Mouse (Mus musculus) C3H10T1/2 (cell line): ENCODE data around the gene Foxn2. TPM values are rescaled to one million over a fixed set of nuclear protein-coding genes. Genes with fewer than 3 reads are reported as not detected.

Experiments used
- polyA plus RNA-seq, 2 experiments: library from polyadenylated mRNA; unstranded; fragments of >200 nt; fragmentation: generic; extraction: Trizol; gene quantifications; one replicate each; pipeline ENCODE4 v1.2.1; 2012; ENCODE audit warnings: missing spikeins in 2 of 2

The Foxn2 gene
- 1 to 10 TPM in 1 of 2 experiments, under 1 TPM in 1; 0.26 to 1.4 TPM for polyA plus RNA-seq

GRCm38 (mm10) chr17:88440285-88441000 lies at the start of gene Foxn2:
Gene Foxn2 (plus strand): TSS chr17:88440711.

DNA sequence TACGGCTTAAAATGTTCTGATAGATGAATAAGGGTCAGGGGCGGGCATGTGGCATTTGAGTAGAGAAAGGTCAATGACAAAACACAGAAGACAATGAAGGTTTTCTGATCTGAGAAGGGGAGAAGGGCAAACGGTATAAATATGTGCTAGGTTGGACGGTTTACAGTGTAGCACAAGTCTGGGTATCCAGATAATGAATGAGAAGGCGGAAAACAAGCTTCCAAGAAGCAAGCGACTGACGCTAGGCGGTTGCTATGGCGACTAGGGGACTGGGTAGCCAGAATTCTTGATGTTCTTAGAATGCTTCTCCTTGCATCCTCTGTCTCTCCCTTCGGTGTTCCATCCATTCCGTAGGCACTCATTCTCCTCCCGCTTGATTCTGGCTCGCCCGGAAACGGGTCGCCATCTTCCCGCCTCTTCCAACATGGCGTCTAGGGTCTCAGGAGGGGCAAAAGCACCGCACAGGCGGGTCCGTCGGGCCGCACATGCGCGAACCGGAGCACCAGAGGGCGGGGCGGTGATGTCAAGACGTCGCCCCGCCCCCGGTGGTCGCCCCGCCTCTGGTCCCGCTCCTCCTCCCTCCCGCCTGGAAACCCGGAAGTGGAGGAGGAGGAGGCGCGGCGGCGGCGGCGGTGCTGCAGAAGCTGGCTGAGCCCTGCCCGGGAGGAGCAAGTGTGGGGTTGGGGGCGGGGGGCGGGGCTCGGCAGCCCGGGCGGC lies 89.2 kb downstream of the Foxn2 start, which contains the start of gene Ppp1r21:
TSS of gene Ppp1r21 (plus strand) at position 600 of the 717 bp plus-strand sequence.

Other genes with a start within 250 kb of the Foxn2 start
- 10 to 100 TPM in 1 of 2 experiments, 1 to 10 TPM in 1; 8.1 to 30.9 TPM for gene Ppp1r21, start 89.4 kb downstream of the Foxn2 start, polyA plus RNA-seq
- gene Ston1, start 157.0 kb downstream of the Foxn2 start, polyA plus RNA-seq = 10 to 100 TPM in 1 of 2 experiments, 1 to 10 TPM in 1; 1.5 to 21.7 TPM
- gene Gtf2a1l, start 227.9 kb downstream of the Foxn2 start, polyA plus RNA-seq = not detected